Mouse (Mus musculus) 3T3-L1 (cell line): ENCODE results near the gene Vmn2r47.
"Not testable (repeated sequence)": the region's sequence is repeated elsewhere in the genome, so short reads cannot be mapped to it uniquely, and the experiment has no call there.

Experiments used
- DNase-seq: peaks from one replicate; pipeline ENCODE4 v3.0.0-alpha.2; 2015; ENCODE audit warnings: low read depth, low spot score

The Vmn2r47 gene

GRCm38 (mm10) chr7:9841225-9841624 lies at the start of gene Vmn2r47:
Gene Vmn2r47 (minus strand): TSS chr7:9841325.
- not testable (repeated sequence) for DNase-seq

GRCm38 (mm10) chr7:9770471-9770870 lies 70.7 kb downstream of the Vmn2r47 start, which contains the start of gene Vmn2r46:
Gene Vmn2r46 (minus strand): TSS chr7:9770571.
- not testable (repeated sequence) for DNase-seq
